Mouse (Mus musculus) CH12.LX (cell line): Measurements from ENCODE around the gene Slc35d3.

Source experiments
- CHD2 ChIP-seq: IDR thresholded peaks from 2 replicates; pipeline ENCODE4 v1.6.1; 2011; ENCODE audit warnings: low read length, improper control_type of control experiment
- CTCF ChIP-seq, 2 experiments: IDR thresholded peaks in 1 of 2; conservative IDR thresholded peaks in 1 of 2; 2 replicates each; pipeline ENCODE4 v1.5.1; 2011 to 2012; ENCODE audit warnings: low read depth in 2 of 2, low read length in 2 of 2, improper control_type of control experiment in 1 of 2, inconsistent platforms in 1 of 2, mild to moderate bottlenecking in 1 of 2, moderate library complexity in 1 of 2
- ELF1 ChIP-seq: IDR thresholded peaks from 2 replicates; pipeline ENCODE4 v1.6.1; 2014; ENCODE audit warnings: low read depth, mild to moderate bottlenecking, inconsistent platforms, low read length, improper control_type of control experiment
- EP300 ChIP-seq: IDR thresholded peaks from 2 replicates; pipeline ENCODE4 v1.6.1; 2011; ENCODE audit warnings: low read length, improper control_type of control experiment
- JUN ChIP-seq: IDR thresholded peaks from 2 replicates; pipeline ENCODE4 v1.6.1; 2011; ENCODE audit warnings: low read depth, mild to moderate bottlenecking, low read length, improper control_type of control experiment, moderate library complexity; ENCODE audit not compliant: insufficient read depth
- MAFK ChIP-seq: IDR thresholded peaks from 2 replicates; pipeline ENCODE4 v1.6.1; 2011; ENCODE audit warnings: low read length, improper control_type of control experiment; ENCODE audit not compliant: insufficient replicate concordance
- POLR2A ChIP-seq: IDR thresholded peaks from 2 replicates; pipeline ENCODE4 v1.6.1; 2011; ENCODE audit warnings: low read depth, mild to moderate bottlenecking, improper control_type of control experiment, low read length
- POLR2AphosphoS2 ChIP-seq: IDR thresholded peaks from 2 replicates; pipeline ENCODE4 v1.6.1; 2011; ENCODE audit warnings: low read depth, low read length, improper control_type of control experiment
- TCF12 ChIP-seq: IDR thresholded peaks from 2 replicates; pipeline ENCODE4 v1.6.1; 2014; ENCODE audit warnings: low read depth, mild to moderate bottlenecking, inconsistent platforms, low read length, improper control_type of control experiment
- USF1 ChIP-seq: IDR thresholded peaks from 2 replicates; pipeline ENCODE4 v1.6.1; 2014; ENCODE audit warnings: low read depth, mild to moderate bottlenecking, inconsistent platforms, low read length, improper control_type of control experiment
- ZKSCAN1 ChIP-seq: IDR thresholded peaks from 2 replicates; pipeline ENCODE4 v1.6.1; 2012; ENCODE audit warnings: low read depth, inconsistent platforms, low read length, improper control_type of control experiment, borderline replicate concordance
- ZNF384 ChIP-seq: IDR thresholded peaks from 2 replicates; pipeline ENCODE4 v1.6.1; 2012; ENCODE audit warnings: low read depth, low read length, improper control_type of control experiment, inconsistent platforms

DNA sequence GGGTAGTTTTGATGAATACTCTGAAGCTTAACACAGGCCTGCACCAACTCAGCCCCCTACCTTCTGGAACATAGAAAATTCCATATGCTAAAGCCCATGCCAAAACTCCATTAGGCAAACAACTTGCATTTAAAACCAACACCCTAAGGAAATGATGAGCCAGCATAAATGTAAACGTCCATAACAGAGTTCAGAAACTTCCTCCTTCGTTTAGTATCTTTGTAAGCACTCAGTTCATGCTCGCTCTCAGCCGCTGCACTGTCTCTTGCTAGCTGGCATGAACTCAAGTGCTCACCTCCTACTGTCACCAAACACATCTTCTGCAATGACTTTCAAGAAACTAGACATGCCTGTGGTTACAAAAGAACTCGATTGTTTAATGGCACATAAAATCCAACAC, 24.1 kb upstream of the Slc35d3 start:
- TF ChIP-seq POLR2AphosphoS2 (no peak), CTCF (conservative IDR thresholded peaks at IDR 0.05 in 1 of 2, IDR thresholded peaks at IDR 0.05 in 1 of 2; ENCODE audit: low read depth in 2 of 2, low read length in 2 of 2) (no peak), ZKSCAN1 (no peak), USF1 (no peak), EP300 (no peak), MAFK (peak; percentile 59; the same call in 1 of the 2 replicates), ELF1 (no peak), ZNF384 (no peak), TCF12 (no peak), CHD2 (no peak), POLR2A (no peak), JUN (no peak)
